Mouse (Mus musculus) layer of hippocampus, adult 8-10 months (tissue): ENCODE measurements around the gene Slc7a7. TPM values are rescaled to one million over a fixed set of nuclear protein-coding genes. Genes with fewer than 3 reads are reported as not detected.

ENCODE experiments used
- DNase-seq, 2 experiments: peaks; one replicate each; pipeline ENCODE4 v3.0.0; 2022; ENCODE audit warnings: low spot score in 2 of 2
- total RNA-seq, 4 experiments: library from RNA; stranded (reverse); gene quantifications; 2 replicates each; pipeline ENCODE4 v1.2.4; 2022

Slc7a7 gene
- total RNA-seq, 4 experiments from 2014 or later: 2.0 to 6.5 (median 3.3) TPM

DNA sequence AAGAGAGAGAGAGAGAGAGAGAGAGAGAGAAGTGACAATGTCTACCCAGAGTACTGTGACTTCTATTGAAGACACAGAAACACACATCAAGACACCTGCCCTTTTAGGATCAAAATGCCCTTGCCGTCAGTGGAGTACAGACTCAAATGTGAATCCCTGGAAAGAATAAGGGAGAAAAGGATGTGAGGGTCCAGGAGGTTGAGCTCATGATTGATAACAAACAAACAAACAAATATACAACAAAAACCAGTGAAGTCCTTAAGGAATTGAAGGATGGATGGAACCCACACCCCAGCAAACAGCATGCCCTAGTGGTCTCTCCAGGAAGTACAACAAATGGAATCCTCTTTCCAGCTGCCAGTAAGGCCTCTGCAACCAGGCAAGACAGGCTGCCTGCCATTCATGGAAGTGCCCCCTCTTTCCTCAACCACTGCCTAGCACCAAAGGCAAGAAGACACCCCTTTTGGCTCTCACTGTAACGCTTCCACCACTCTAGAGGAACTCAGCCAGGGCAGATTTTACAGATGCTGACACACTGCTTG lies 4.9 kb downstream of the Slc7a7 start:
- DNase-seq: peak in 1 of 2 experiments; percentile 35

GRCm38 (mm10) chr14:54412000-54412576 lies 5.5 kb downstream of the Slc7a7 start:
- DNase-seq: no peak

DNA sequence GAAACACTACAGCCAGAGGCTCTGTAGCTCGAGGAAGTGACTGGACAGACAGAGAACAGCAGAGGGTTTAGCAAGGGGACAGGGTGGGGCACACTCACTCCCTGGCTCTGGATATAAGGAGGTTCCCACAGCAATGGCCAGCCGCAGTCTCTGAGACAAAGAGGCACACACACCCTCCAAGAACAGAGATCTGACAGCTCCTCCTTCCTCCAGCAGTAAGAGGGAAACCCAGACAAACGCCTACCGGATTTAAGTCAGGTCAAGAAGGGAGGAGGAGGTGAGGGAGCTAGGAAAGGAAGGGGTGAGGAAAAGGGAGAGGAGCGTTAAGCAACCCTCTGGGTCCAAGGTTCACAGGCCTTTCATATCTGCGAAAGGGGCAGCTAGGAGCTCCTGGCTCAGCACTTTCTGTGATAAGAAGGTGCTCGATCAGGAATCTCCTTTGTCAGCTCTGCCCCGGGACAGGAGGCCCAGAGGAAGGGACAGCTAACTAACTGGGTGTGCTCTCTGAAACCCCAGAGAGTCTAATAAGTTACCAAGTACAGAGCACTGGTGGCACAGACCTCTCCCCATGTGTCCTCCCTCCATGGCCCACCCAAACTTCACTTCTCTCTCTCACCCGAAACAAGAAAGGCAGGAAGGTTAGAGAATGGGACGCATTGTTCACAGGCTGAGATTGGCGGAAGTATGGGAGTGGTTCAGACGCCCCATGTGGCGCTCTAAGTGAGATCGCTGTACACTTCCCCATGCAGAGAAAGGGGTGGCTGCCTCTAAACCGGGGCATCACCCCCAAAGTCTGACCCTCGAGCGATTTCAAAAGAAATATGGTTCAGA lies 7.4 kb downstream of the Slc7a7 start:
- DNase-seq: no peak

GRCm38 (mm10) chr14:54409057-54409645 lies 8.4 kb downstream of the Slc7a7 start:
- DNase-seq: no peak

DNA sequence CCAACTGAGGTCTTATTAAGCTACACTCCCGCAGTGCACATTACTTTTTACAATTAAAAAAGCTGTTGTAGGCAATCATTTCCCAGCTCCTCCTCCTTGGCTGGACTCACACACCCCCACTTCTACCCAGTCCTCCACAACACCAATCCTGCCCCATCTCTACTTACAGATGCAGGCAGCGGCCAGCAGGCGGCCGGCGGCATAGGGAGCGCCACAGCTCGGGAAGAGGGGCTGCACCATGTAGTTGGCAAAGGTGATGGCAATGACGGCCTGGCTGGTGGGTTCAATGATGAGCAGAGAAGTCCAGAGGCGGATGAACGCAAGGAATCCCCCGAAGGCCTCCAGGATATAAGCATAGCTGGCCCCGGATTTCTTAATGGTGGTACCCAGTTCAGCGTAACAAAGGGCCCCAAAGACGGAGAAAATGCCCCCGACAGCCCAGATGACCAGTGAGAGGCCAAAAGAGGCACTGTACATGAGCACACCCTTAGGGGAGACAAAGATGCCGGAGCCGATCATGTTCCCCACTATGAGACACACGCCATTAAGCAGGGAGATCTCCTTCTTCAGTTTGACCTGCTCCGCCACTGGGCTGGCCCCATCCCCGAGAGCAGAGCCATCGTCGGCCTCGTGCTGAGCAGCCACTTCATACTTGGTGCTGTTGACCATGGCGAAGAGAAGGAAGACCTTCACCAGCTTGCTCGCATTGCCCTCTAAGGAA lies 9.1 kb downstream of the Slc7a7 start:
- no peak for DNase-seq

DNA sequence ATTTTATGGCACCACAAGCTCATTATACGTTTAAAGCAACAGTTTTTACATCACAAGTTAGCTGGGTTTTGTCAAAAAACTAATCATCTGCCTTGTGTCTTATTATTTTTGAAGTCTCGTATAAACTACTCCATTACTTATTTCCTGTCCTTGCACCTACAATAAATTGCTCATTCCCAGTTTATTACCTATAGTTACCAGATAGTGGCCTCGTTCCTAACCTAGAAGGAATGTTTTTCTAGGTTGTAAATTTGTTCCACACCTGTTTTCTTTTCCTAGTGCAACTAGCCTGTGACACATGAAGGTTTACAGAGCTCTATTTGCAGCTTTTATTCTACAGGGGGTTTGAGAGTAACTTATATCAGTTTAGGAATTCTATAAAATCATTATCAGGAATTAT lies 15.9 kb downstream of the Slc7a7 start:
- DNase-seq: no peak

DNA sequence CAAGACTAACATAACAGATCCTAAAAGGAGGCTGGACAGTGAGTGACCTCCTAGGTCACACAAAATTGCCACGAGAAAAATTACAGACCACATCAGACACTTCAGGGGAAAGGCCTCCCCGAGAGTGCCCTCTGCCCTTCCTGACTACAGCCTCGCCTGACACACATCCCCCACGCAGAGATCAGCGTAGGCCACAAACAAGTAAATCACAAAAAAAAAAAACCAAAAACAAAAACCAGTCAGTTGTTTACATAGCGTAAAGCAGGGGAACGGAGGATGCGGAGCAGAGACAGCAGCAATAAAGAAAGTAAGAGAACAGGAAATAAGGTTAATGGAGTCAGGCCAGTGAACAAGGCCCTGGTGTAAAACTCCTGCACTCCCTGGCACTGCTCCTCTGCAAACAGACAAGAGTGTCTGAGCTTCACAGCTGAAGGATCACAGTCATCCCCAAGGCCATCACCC lies 18.6 kb downstream of the Slc7a7 start:
- DNase-seq: no peak

- no peak for DNase-seq
These were observed 19.1 kb downstream of the Slc7a7 start for GRCm38 (mm10) chr14:54398528-54398916.

- no peak for DNase-seq
These were observed 19.6 kb downstream of the Slc7a7 start for GRCm38 (mm10) chr14:54397872-54398527.

GRCm38 (mm10) chr14:54396685-54397084 lies 20.9 kb downstream of the Slc7a7 start:
- no peak for DNase-seq

GRCm38 (mm10) chr14:54394309-54394708 lies 23.3 kb downstream of the Slc7a7 start:
- DNase-seq: no peak

GRCm38 (mm10) chr14:54393794-54394193 lies 23.8 kb downstream of the Slc7a7 start:
- no peak for DNase-seq

- DNase-seq: no peak
These were observed 26.7 kb downstream of the Slc7a7 start for GRCm38 (mm10) chr14:54390843-54391242.

DNA sequence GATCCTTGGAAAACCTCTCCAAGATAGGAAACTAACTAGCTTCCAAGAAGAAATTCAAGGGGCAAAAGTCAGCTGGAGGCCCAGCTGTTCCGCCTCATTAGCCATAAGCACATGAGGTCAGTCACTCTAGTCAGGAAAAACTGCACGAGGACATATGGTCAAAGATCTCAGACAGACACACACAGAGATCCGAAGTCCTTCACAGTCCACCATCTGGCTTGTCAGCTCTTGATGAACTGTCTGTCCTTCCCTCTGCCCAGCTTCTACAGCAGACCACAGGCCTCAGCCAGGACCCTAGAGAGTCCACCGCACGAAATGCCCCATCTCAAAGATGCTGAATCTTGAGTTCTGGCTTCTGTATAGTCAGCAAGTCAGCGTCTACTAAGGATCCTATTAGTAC lies 30.0 kb downstream of the Slc7a7 start:
- no peak for DNase-seq

DNA sequence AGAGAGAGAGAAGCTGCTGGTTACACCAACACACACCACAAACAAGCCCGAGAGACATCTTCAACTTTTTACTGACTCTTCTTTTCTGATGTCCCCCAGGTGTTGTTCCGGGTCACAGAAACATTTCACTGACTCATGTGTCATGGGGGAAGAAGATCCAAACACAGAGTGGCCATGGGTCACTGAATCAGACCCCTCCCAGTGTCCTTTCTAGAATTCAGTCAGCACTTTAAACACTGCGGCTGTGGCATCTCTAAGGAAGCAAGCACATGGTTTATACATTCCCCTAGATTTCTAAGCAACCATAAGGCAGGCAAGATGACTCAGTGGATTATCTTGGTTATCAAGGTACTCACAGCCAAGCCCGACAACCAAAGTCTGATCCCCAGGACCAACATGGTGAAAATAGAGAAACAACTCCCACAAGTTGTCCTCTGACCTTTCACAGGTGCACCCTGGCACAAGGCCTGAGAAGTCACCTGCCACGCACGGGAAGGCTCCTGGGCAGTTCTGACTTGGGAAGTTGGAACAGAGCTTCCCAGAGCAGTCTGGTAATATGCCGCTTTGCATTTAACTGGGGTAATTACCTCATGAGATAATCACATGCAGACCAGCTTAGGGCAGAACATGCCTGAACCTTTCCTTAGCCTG lies 31.5 kb downstream of the Slc7a7 start:
- no peak for DNase-seq

DNA sequence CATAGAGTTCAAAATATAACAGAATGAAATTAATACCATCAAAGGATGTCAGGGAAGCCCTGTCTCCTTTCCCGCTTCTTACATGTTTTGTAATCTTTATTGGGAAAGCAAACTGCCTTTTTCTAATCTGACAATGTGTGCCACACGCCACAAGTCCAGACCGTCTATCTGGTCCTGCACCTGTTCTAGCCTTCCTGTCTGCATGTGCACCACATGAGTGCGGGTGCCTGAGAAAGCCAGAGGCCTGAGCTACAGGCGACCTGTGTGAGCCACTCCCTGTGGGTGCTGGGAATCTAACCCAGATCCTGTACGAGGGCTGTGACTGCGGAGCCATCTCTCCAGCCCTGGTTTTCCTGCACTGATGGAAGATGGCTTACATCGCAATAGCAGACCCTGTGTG lies 33.2 kb downstream of the Slc7a7 start:
- DNase-seq: no peak

DNA sequence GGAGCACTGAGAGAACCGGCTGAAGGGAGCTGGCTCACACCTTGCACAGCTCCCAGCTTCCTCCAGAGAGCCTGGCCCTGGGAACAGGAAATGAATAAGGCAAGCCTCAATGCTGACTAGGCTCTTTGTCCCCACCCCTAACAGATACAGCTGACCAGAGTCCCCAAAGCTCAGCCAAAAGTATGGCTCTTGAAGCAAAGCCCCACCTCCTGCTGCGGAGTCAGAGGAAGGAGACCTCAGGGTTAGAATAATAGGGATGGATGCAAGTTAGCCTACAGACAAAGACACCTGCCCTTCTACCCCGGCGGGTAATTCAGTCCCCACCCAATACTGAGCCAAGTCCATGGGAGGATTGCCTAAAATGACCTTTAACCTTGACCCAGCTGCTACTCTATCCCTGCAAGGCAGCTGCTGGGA lies 34.2 kb downstream of the Slc7a7 start:
- DNase-seq: no peak

DNA sequence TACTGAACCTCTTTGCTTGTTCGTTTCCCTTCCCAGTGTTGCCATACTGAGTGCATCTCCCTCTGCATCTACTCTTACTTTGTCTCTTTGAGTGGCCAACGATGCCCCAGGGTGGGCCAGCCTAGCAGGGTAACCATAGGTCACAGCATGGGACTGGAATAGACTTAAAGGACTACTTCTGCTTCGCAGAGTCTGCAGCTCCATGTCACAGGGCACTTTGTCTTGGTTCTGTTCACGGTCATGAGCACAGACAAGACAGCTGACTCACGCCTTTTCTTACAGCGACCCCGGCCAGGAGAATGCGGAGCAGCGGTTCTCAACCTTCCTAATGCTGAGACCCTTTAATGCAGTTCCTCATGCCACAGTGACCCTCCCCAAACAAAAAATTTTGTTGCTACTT lies 34.9 kb downstream of the Slc7a7 start:
- DNase-seq: no peak

- DNase-seq: no peak
These were observed 35.8 kb downstream of the Slc7a7 start for GRCm38 (mm10) chr14:54381816-54382215.

- no peak for DNase-seq
These were observed 37.0 kb downstream of the Slc7a7 start for GRCm38 (mm10) chr14:54380616-54381015.

DNA sequence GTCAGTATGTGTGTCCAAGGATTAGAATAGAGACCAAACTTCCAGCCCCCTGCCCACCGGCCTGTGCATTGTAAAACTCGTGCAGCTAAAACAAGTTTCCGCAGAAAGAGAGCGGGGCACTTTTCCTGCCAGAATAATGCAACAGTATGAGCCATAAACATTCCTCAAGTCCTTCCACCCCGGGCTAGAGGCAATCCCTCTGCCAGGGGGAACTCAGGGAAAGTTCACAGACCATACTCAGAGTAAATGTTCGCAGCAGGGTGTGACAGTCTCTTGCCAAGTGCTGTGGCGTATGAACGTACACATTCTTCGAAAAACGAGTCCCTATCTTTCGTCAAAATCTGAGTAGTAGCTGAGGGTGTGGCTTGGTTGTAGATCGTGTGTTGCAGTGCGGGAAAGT lies 38.0 kb downstream of the Slc7a7 start:
- DNase-seq: no peak
